Mouse (Mus musculus) monocyte, adult 5-6 weeks (primary cell): Measurements from ENCODE around the gene Acot11. TPM values are rescaled to one million over a fixed set of nuclear protein-coding genes. Genes with fewer than 3 reads are reported as not detected.
A peak's percentile ranks its signal among the peaks of the same experiment; 100 is the strongest.
"Not testable (repeated sequence)": the region's sequence is repeated elsewhere in the genome, so short reads cannot be mapped to it uniquely, and the experiment has no call there.

Experiments
- ATAC-seq: fragments of 153-309, 156-312 bp; replicated peaks from 2 replicates; pipeline ENCODE4 v1.8.0; 2017; ENCODE audit warnings: mild to moderate bottlenecking; ENCODE audit not compliant: low TSS enrichment, insufficient number of reproducible peaks, severe bottlenecking, poor library complexity, low FRiP score
- total RNA-seq: library from RNA; stranded (forward); fragments of 200-1000, 200-491, 200-594 nt; gene quantifications from 3 replicates; pipeline ENCODE4 v1.2.3, GENCODE M21; 2017

Acot11 gene
- total RNA-seq, 1 experiment from 2014 or later, result 8.8 TPM

- no peak for ATAC-seq
Observed at GRCm38 (mm10) chr4:106815396-106816324, 10.9 kb upstream of the Acot11 start.

- no peak for ATAC-seq
Observed at GRCm38 (mm10) chr4:106811162-106811561, 6.4 kb upstream of the Acot11 start.

- no peak for ATAC-seq
Observed at GRCm38 (mm10) chr4:106810039-106810438, 5.2 kb upstream of the Acot11 start.

GRCm38 (mm10) chr4:106807287-106807686 lies 2.5 kb upstream of the Acot11 start:
- ATAC-seq, result no peak

- ATAC-seq, result no peak
Observed at GRCm38 (mm10) chr4:106805890-106806289, 1.1 kb upstream of the Acot11 start.

- ATAC-seq, result peak; percentile 83
Observed at GRCm38 (mm10) chr4:106804201-106804909, 443 bp downstream of the Acot11 start.

- peak; percentile 25; the same call in 1 of the 2 replicates for ATAC-seq
Observed at GRCm38 (mm10) chr4:106803781-106804180, 1.0 kb downstream of the Acot11 start.

GRCm38 (mm10) chr4:106799772-106800336 lies 4.9 kb downstream of the Acot11 start:
- ATAC-seq, result no peak

GRCm38 (mm10) chr4:106798908-106799546 lies 5.8 kb downstream of the Acot11 start:
- ATAC-seq, result no peak

- no peak for ATAC-seq
Observed at GRCm38 (mm10) chr4:106795289-106795688, 9.5 kb downstream of the Acot11 start.

GRCm38 (mm10) chr4:106794247-106794646 lies 10.6 kb downstream of the Acot11 start:
- no peak; the same call in 1 of the 2 replicates for ATAC-seq

GRCm38 (mm10) chr4:106793826-106794225 lies 11.0 kb downstream of the Acot11 start:
- ATAC-seq, result not testable (repeated sequence)

- no peak for ATAC-seq
Observed at GRCm38 (mm10) chr4:106792276-106792675, 12.5 kb downstream of the Acot11 start.

- no peak for ATAC-seq
Observed at GRCm38 (mm10) chr4:106790938-106791337, 13.9 kb downstream of the Acot11 start.

- ATAC-seq, result not testable (repeated sequence)
Observed at GRCm38 (mm10) chr4:106790218-106790617, 14.6 kb downstream of the Acot11 start.

GRCm38 (mm10) chr4:106789705-106790104 lies 15.1 kb downstream of the Acot11 start:
- no peak for ATAC-seq

GRCm38 (mm10) chr4:106788627-106789026 lies 16.2 kb downstream of the Acot11 start:
- no peak for ATAC-seq

GRCm38 (mm10) chr4:106787830-106788229 lies 17.0 kb downstream of the Acot11 start:
- no peak for ATAC-seq
